Mouse (Mus musculus): Measurements from ENCODE around the gene Ccdc152.

DNA sequence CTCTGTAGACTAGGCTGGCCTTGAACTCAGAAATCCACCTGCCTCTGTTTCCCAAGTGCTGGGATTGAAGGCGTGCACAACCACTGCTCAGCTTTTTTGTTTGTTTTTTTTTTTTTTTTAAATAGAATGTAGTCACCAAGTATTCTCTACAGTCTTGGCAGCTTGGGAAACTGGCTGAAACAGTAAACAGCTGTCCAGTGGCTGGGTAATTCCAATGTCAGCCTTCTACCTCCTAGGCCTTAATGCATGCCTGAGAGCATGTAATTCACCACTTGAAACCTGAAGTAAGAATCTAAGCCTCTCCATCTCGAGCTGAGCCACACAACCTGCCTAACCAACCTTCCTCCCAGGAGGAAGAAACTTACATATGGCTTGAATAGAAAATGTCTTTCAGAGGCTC is 13.3 kb upstream of the Ccdc152 start:
- no peak for TF ChIP-seq HCFC1 (IDR thresholded peaks at IDR 0.05; ENCODE audit: borderline replicate concordance, insufficient read depth, low read length)
- no peak for TF ChIP-seq MAFK (IDR thresholded peaks at IDR 0.05; ENCODE audit: insufficient read depth, low read depth, low read length)
- TF ChIP-seq CHD2 (IDR thresholded peaks at IDR 0.05; ENCODE audit: low read depth, low read length): no peak
- no peak for TF ChIP-seq ZNF384 (IDR thresholded peaks at IDR 0.05; ENCODE audit: low read depth, low read length)

All from ES-E14 (cell line).